Mouse (Mus musculus): ENCODE data around the gene Dnah11.

DNA sequence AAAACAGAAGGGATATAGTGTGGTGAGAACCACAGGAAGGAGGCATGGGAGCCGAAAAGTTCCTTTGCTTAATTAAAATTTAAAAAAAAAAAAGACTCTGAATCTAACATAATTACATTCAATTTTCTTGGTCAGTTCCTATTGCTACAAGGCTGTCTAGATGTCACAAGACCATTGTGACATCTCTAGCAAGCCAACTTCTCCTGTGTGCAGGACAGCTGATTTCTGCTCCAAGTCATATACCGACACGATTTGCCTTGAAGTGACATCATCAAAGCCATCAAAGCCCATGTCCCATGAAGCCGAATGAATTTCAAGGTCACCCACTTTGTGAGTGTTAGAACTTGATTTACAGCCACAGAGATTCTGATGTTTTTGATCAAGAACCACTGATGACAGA lies 361.5 kb downstream of the Dnah11 start:
- no peak for TF ChIP-seq CTCF (IDR thresholded peaks at IDR 0.05; ENCODE audit: low read depth, low read length)
- no peak for TF ChIP-seq POLR2A (IDR thresholded peaks at IDR 0.05; ENCODE audit: extremely low read depth, insufficient read depth, low read length)

Measured in liver, adult 2 months (tissue).